Mouse (Mus musculus) lung, postnatal 25 days (tissue): ENCODE data around the gene Grrp1.
A peak's percentile ranks its signal among the peaks of the same experiment; 100 is the strongest.
"Not testable (repeated sequence)": the region's sequence is repeated elsewhere in the genome, so short reads cannot be mapped to it uniquely, and the experiment has no call there.

Experiments
- DNase-seq: peaks from one replicate; pipeline ENCODE4 v3.0.0; 2022; ENCODE audit warnings: low spot score

The Grrp1 gene

GRCm38 (mm10) chr4:134253722-134254324 is at the start of gene Grrp1:
Gene Grrp1, minus strand, starts transcription at chr4:134254106.
- no peak for DNase-seq

GRCm38 (mm10) chr4:134302084-134302483 is 48.2 kb upstream of the Grrp1 start:
- DNase-seq = no peak

- DNase-seq = peak; percentile 38
These were observed 46.4 kb upstream of the Grrp1 start for GRCm38 (mm10) chr4:134300316-134300715.

- no peak for DNase-seq
These were observed 45.5 kb upstream of the Grrp1 start for GRCm38 (mm10) chr4:134299498-134299810.

GRCm38 (mm10) chr4:134298626-134299497 is 45.0 kb upstream of the Grrp1 start:
- no peak for DNase-seq

- no peak for DNase-seq
These were observed 43.5 kb upstream of the Grrp1 start for GRCm38 (mm10) chr4:134297369-134297768.

GRCm38 (mm10) chr4:134296523-134296922 is 42.6 kb upstream of the Grrp1 start:
- DNase-seq = no peak

GRCm38 (mm10) chr4:134296096-134296495 is 42.2 kb upstream of the Grrp1 start:
- not testable (repeated sequence) for DNase-seq

GRCm38 (mm10) chr4:134293692-134294163 is 39.8 kb upstream of the Grrp1 start:
- DNase-seq = no peak

- DNase-seq = no peak
These were observed 39.3 kb upstream of the Grrp1 start for GRCm38 (mm10) chr4:134293061-134293691.

- DNase-seq = peak; percentile 72
These were observed 38.2 kb upstream of the Grrp1 start for GRCm38 (mm10) chr4:134292067-134292466.

- DNase-seq = no peak
These were observed 34.7 kb upstream of the Grrp1 start for GRCm38 (mm10) chr4:134288397-134289256.

GRCm38 (mm10) chr4:134287575-134288025 is 33.7 kb upstream of the Grrp1 start, which contains the start of gene Pdik1l:
Gene Pdik1l, minus strand, starts transcription at chr4:134287895.
- peak; percentile 78 for DNase-seq

- DNase-seq = peak; percentile 94
These were observed 33.3 kb upstream of the Grrp1 start for GRCm38 (mm10) chr4:134287168-134287564.

- no peak for DNase-seq
These were observed 32.6 kb upstream of the Grrp1 start for GRCm38 (mm10) chr4:134286226-134287167.

- no peak for DNase-seq
These were observed 31.0 kb upstream of the Grrp1 start for GRCm38 (mm10) chr4:134284942-134285341.

- peak; percentile 63 for DNase-seq
These were observed 19.8 kb upstream of the Grrp1 start for GRCm38 (mm10) chr4:134273417-134274345.

- DNase-seq = no peak
These were observed 19.0 kb upstream of the Grrp1 start for GRCm38 (mm10) chr4:134272731-134273416.

GRCm38 (mm10) chr4:134271979-134272378 is 18.1 kb upstream of the Grrp1 start:
- DNase-seq = no peak
